Mouse (Mus musculus) mesoderm, embryonic 11.5 days (tissue): Measurements from ENCODE around the gene Cdc42ep2.

Source experiments
- DNase-seq: peaks from one replicate; pipeline ENCODE4 v3.0.0-alpha.2; 2012; ENCODE audit warnings: low read depth, low spot score

Gene Cdc42ep2

GRCm38 (mm10) chr19:5874969-5875480 lies 49.6 kb downstream of the Cdc42ep2 start, which contains the start of gene Frmd8:
Gene Frmd8 (minus strand): TSS chr19:5875274.
- DNase-seq = peak; percentile 95

- DNase-seq = no peak
These were observed 50.1 kb downstream of the Cdc42ep2 start for GRCm38 (mm10) chr19:5874391-5874968.

- DNase-seq = no peak
These were observed 51.6 kb downstream of the Cdc42ep2 start for GRCm38 (mm10) chr19:5872931-5873556.

GRCm38 (mm10) chr19:5872528-5872927 lies 52.1 kb downstream of the Cdc42ep2 start:
- DNase-seq = no peak

- no peak for DNase-seq
These were observed 52.9 kb downstream of the Cdc42ep2 start for GRCm38 (mm10) chr19:5871683-5872082.

GRCm38 (mm10) chr19:5871273-5871672 lies 53.3 kb downstream of the Cdc42ep2 start:
- DNase-seq = peak; percentile 75

GRCm38 (mm10) chr19:5868096-5868495 lies 56.5 kb downstream of the Cdc42ep2 start:
- no peak for DNase-seq
